ENCODE assay signal across 13 mouse cellular contexts in genomic region chr15:84509981-84510380, GRCm38 (mm10). TPM values are rescaled to one million over a fixed set of nuclear protein-coding genes. Genes with fewer than 3 reads are reported as not detected.
DNase-seq lines count a peak whose midpoint lies in the region; ATAC-seq and TF ChIP-seq lines count a peak whose summit lies in the region.
"Had no signal": no experiment of that assay in that cellular context is flagged by ENCODE, and none has a peak within 500 bp of the region (broad histone marks: within the 10 kb centered on the region; RNA-seq: fewer than 3 reads in every experiment).

No protein-coding gene starts in this region.

- 0 out of 2 replicates have a peak, but pooled peaks cover 4% of the 10 kb centered on the region for H3K9me3 ChIP-seq in hindbrain, embryonic 10.5 days
- no peaks in the 10 kb centered on the region for H3K9me3 ChIP-seq in hindbrain, embryonic 11.5 days (ENCODE audit: control insufficient read depth, low read length)
- no peaks in the 10 kb centered on the region for H3K9me3 ChIP-seq in forebrain, postnatal 0 days (ENCODE audit: low read length)
- no peaks in the 10 kb centered on the region for H3K9me3 ChIP-seq in intestine, embryonic 16.5 days (ENCODE audit: control insufficient read depth, low read length)
- H3K9me3 ChIP-seq: embryonic facial prominence, embryonic 12.5 days; heart, embryonic 13.5 days; lung, embryonic 15.5 days; stomach, embryonic 15.5 days had no signal

- H3K27ac ChIP-seq in hindbrain, embryonic 10.5 days = peak overlapping the region; percentile 4; the same call in 1 of the 2 replicates
- H3K27ac ChIP-seq in hindbrain, embryonic 11.5 days (ENCODE audit: low read depth, low read length) = no peak overlapping the region
- H3K27ac ChIP-seq in forebrain, postnatal 0 days (ENCODE audit: low read depth, low read length) = peak overlapping the region; percentile 35; the same call in 1 of the 2 replicates
- H3K27ac ChIP-seq in left cerebral cortex, adult 2 months = no peak overlapping the region
- H3K27ac ChIP-seq in intestine, embryonic 16.5 days (ENCODE audit: low read length) = no peak overlapping the region
- H3K27ac ChIP-seq: embryonic facial prominence, embryonic 12.5 days; heart, embryonic 13.5 days; lung, embryonic 15.5 days; stomach, embryonic 15.5 days had no signal

- ATAC-seq in hindbrain, embryonic 11.5 days (ENCODE audit: low FRiP score) = no peak
- ATAC-seq in forebrain, postnatal 0 days = peak; percentile 77
- ATAC-seq in intestine, embryonic 16.5 days = no peak

- no peaks in the 10 kb centered on the region for H3K36me3 ChIP-seq in hindbrain, embryonic 10.5 days
- H3K36me3 ChIP-seq in hindbrain, embryonic 11.5 days (ENCODE audit: control insufficient read depth, insufficient read depth, low read length) = no peaks in the 10 kb centered on the region
- H3K36me3 ChIP-seq in forebrain, postnatal 0 days (ENCODE audit: insufficient read depth) = no peaks in the 10 kb centered on the region
- H3K36me3 ChIP-seq in intestine, embryonic 16.5 days (ENCODE audit: control insufficient read depth, insufficient read depth, low read length) = no peaks in the 10 kb centered on the region
- H3K36me3 ChIP-seq: embryonic facial prominence, embryonic 12.5 days; heart, embryonic 13.5 days; lung, embryonic 15.5 days; stomach, embryonic 15.5 days had no signal

- H3K4me2 ChIP-seq in hindbrain, embryonic 11.5 days (replicated peaks; ENCODE audit: low read depth, low read length) = no peak overlapping the region
- H3K4me2 ChIP-seq in forebrain, postnatal 0 days (ENCODE audit: low read depth) = no peak overlapping the region
- no peak overlapping the region for H3K4me2 ChIP-seq in intestine, embryonic 16.5 days (ENCODE audit: low read depth, low read length)
- H3K4me2 ChIP-seq: embryonic facial prominence, embryonic 12.5 days; heart, embryonic 13.5 days; lung, embryonic 15.5 days; stomach, embryonic 15.5 days had no signal

- 70% methylated on average over 16 of the region's 16 CpGs for WGBS in hindbrain, embryonic 10.5 days
- 73% methylated on average over 16 of the region's 16 CpGs for WGBS in hindbrain, embryonic 11.5 days
- 56% methylated on average over 16 of the region's 16 CpGs for WGBS in forebrain, postnatal 0 days
- 66% methylated on average over 16 of the region's 16 CpGs for WGBS in intestine, embryonic 16.5 days

- peaks cover 64% of the 10 kb centered on the region for H3K4me1 ChIP-seq in hindbrain, embryonic 10.5 days (replicated peaks)
- 0 out of 2 replicates have a peak, but pooled peaks cover 5% of the 10 kb centered on the region for H3K4me1 ChIP-seq in hindbrain, embryonic 11.5 days (replicated peaks; ENCODE audit: control insufficient read depth, insufficient read depth, low read length)
- peaks cover 5% of the 10 kb centered on the region; the same call in 1 of the 2 replicates for H3K4me1 ChIP-seq in forebrain, postnatal 0 days (ENCODE audit: insufficient read depth)
- H3K4me1 ChIP-seq in intestine, embryonic 16.5 days (ENCODE audit: control insufficient read depth, insufficient read depth, low read length) = no peaks in the 10 kb centered on the region
- H3K4me1 ChIP-seq: lung, embryonic 15.5 days; stomach, embryonic 15.5 days had no signal

- no peak overlapping the region for H3K4me3 ChIP-seq in hindbrain, embryonic 10.5 days
- H3K4me3 ChIP-seq in hindbrain, embryonic 11.5 days (ENCODE audit: low read depth, low read length) = no peak overlapping the region
- no peak overlapping the region for H3K4me3 ChIP-seq in forebrain, postnatal 0 days (ENCODE audit: low read depth, low read length)
- no peak overlapping the region for H3K4me3 ChIP-seq in left cerebral cortex, adult 2 months
- H3K4me3 ChIP-seq in intestine, embryonic 16.5 days (ENCODE audit: low read length) = no peak overlapping the region
- H3K4me3 ChIP-seq: embryonic facial prominence, embryonic 12.5 days; heart, embryonic 13.5 days; lung, embryonic 15.5 days; stomach, embryonic 15.5 days had no signal

- intact Hi-C loops in left cerebral cortex, adult 2 months (cut with DNase I) = no loop called here

- no peak for DNase-seq in hindbrain, embryonic 10.5 days (ENCODE audit: low spot score)
- DNase-seq in hindbrain, embryonic 11.5 days (ENCODE audit: low spot score) = no peak
- DNase-seq in ES-CJ7 (ENCODE audit: low read depth, low spot score) = peak; percentile 50
- DNase-seq in forebrain, postnatal 0 days = peak; percentile 64
- peak; percentile 53 to 54 for DNase-seq in left cerebral cortex, adult 2 months (ENCODE audit: extremely low spot score in 1 of 2, low spot score in 2 of 2)
- DNase-seq in gastrocnemius, adult 18-20 months (ENCODE audit: low spot score) = no peak
- DNase-seq in urinary bladder, adult 18-20 months (ENCODE audit: low spot score in 2 of 2) = no peak
- DNase-seq: adrenal gland, postnatal 25 days had no signal

- peaks cover 20% of the 10 kb centered on the region; the same call in 1 of the 2 replicates for H3K27me3 ChIP-seq in hindbrain, embryonic 10.5 days (ENCODE audit: insufficient read depth, poor library complexity, severe bottlenecking)
- H3K27me3 ChIP-seq in hindbrain, embryonic 11.5 days (ENCODE audit: control insufficient read depth, insufficient read depth, low read length) = no peaks in the 10 kb centered on the region
- no peaks in the 10 kb centered on the region for H3K27me3 ChIP-seq in forebrain, postnatal 0 days (ENCODE audit: insufficient read depth, low read length)
- no peaks in the 10 kb centered on the region for H3K27me3 ChIP-seq in intestine, embryonic 16.5 days (replicated peaks; ENCODE audit: control insufficient read depth, insufficient read depth, low read length)
- H3K27me3 ChIP-seq: embryonic facial prominence, embryonic 12.5 days; heart, embryonic 13.5 days; lung, embryonic 15.5 days; stomach, embryonic 15.5 days had no signal

- H3K9ac ChIP-seq in hindbrain, embryonic 11.5 days (ENCODE audit: low read depth, low read length) = no peak overlapping the region
- no peak overlapping the region for H3K9ac ChIP-seq in forebrain, postnatal 0 days
- no peak overlapping the region for H3K9ac ChIP-seq in intestine, embryonic 16.5 days (ENCODE audit: low read depth, low read length)
- H3K9ac ChIP-seq: embryonic facial prominence, embryonic 12.5 days; heart, embryonic 13.5 days; lung, embryonic 15.5 days; stomach, embryonic 15.5 days had no signal

- no peak for TF ChIP-seq CTCF in forebrain, postnatal 0 days (IDR thresholded peaks at IDR 0.05; ENCODE audit: low read depth)
- no peak for TF ChIP-seq CTCF in left cerebral cortex, adult 2 months (IDR thresholded peaks at IDR 0.05)

RNA-seq across cellular contexts. Expression of gene Rtl6, which starts 47.6 kb away (rescaled TPM):
- 27.2 and 38.2 TPM in 2 replicates for polyA plus RNA-seq in hindbrain, embryonic 10.5 days (2016; fragmentation: Nextera tagmentation; extraction: Ambion mirVana)
- 13.0 and 18.5 TPM in 2 replicates for polyA plus RNA-seq in hindbrain, embryonic 11.5 days (2014; fragmentation: Nextera tagmentation; extraction: Ambion mirVana)
- 54.8 and 75.5 TPM in 2 replicates for total RNA-seq in forebrain, postnatal 0 days (2014; rRNA removed)
- polyA plus RNA-seq in forebrain, postnatal 0 days (2015; fragmentation: Nextera tagmentation; extraction: Ambion mirVana) = 46.2 and 55.1 TPM in 2 replicates
- 10 to 100 TPM; 52.7 to 53.7 TPM for total RNA-seq in left cerebral cortex, adult 2 months (2021)
- 1 to 10 TPM; 4.0 to 4.1 TPM for total RNA-seq in gastrocnemius, adult 18-20 months (2021)
- 8.1 and 8.2 TPM in 2 replicates for polyA plus RNA-seq in intestine, embryonic 16.5 days (2015; fragmentation: Nextera tagmentation; extraction: Ambion mirVana)

Comparison
In these comparisons a context has a peak if more than half of its experiments do, and no peak if none do; other contexts are left out.
1. H3K27ac ChIP-seq: peak in hindbrain, embryonic 10.5 days (single experiment) and forebrain, postnatal 0 days (single experiment); none in hindbrain, embryonic 11.5 days (single experiment), left cerebral cortex, adult 2 months (single experiment) and intestine, embryonic 16.5 days (single experiment).
2. DNase-seq: peak in ES-CJ7 (single experiment), forebrain, postnatal 0 days (single experiment) and left cerebral cortex, adult 2 months (2 of 2); none in hindbrain, embryonic 10.5 days (single experiment), hindbrain, embryonic 11.5 days (single experiment), gastrocnemius, adult 18-20 months (single experiment) and urinary bladder, adult 18-20 months (0 of 2).